Mouse (Mus musculus): ENCODE data around the gene Ttc29.

The Ttc29 gene

GRCm38 (mm10) chr8:78278598-78278997, 65.5 kb downstream of the Ttc29 start:
- no peak for DNase-seq (ENCODE audit: low read depth, low spot score)

- no peak for DNase-seq (ENCODE audit: low read depth, low spot score)
Measured at GRCm38 (mm10) chr8:78284805-78285204, 71.7 kb downstream of the Ttc29 start.

- no peak for DNase-seq (ENCODE audit: low read depth, low spot score)
Measured at GRCm38 (mm10) chr8:78285366-78285765, 72.3 kb downstream of the Ttc29 start.

- DNase-seq (ENCODE audit: low read depth, low spot score), result peak; percentile 19
Measured at GRCm38 (mm10) chr8:78289374-78289971, 76.4 kb downstream of the Ttc29 start.

GRCm38 (mm10) chr8:78290274-78290673, 77.2 kb downstream of the Ttc29 start:
- DNase-seq (ENCODE audit: low read depth, low spot score), result no peak

GRCm38 (mm10) chr8:78295494-78295893, 82.4 kb downstream of the Ttc29 start:
- no peak for DNase-seq (ENCODE audit: low read depth, low spot score)

GRCm38 (mm10) chr8:78303579-78303978, 90.5 kb downstream of the Ttc29 start:
- DNase-seq (ENCODE audit: low read depth, low spot score), result no peak

GRCm38 (mm10) chr8:78306604-78307003, 93.5 kb downstream of the Ttc29 start:
- no peak for DNase-seq (ENCODE audit: low read depth, low spot score)

GRCm38 (mm10) chr8:78307131-78307530, 94.0 kb downstream of the Ttc29 start:
- DNase-seq (ENCODE audit: low read depth, low spot score), result no peak

- DNase-seq (ENCODE audit: low read depth, low spot score), result no peak
Measured at GRCm38 (mm10) chr8:78309539-78309938, 96.4 kb downstream of the Ttc29 start.

GRCm38 (mm10) chr8:78315576-78315975, 102.5 kb downstream of the Ttc29 start:
- DNase-seq (ENCODE audit: low read depth, low spot score), result no peak

GRCm38 (mm10) chr8:78317666-78318065, 104.6 kb downstream of the Ttc29 start:
- no peak for DNase-seq (ENCODE audit: low read depth, low spot score)

GRCm38 (mm10) chr8:78323391-78323790, 110.3 kb downstream of the Ttc29 start:
- no peak for DNase-seq (ENCODE audit: low read depth, low spot score)

GRCm38 (mm10) chr8:78340689-78341529, 127.8 kb downstream of the Ttc29 start:
- DNase-seq (ENCODE audit: low read depth, low spot score), result no peak

GRCm38 (mm10) chr8:78342151-78342550, 129.1 kb downstream of the Ttc29 start:
- DNase-seq (ENCODE audit: low read depth, low spot score), result no peak

GRCm38 (mm10) chr8:78344006-78344405, 130.9 kb downstream of the Ttc29 start:
- no peak for DNase-seq (ENCODE audit: low read depth, low spot score)

GRCm38 (mm10) chr8:78345705-78346104, 132.6 kb downstream of the Ttc29 start:
- DNase-seq (ENCODE audit: low read depth, low spot score), result no peak

GRCm38 (mm10) chr8:78346131-78346621, 133.1 kb downstream of the Ttc29 start:
- DNase-seq (ENCODE audit: low read depth, low spot score), result no peak

GRCm38 (mm10) chr8:78353902-78354301, 140.8 kb downstream of the Ttc29 start:
- no peak for DNase-seq (ENCODE audit: low read depth, low spot score)

GRCm38 (mm10) chr8:78354801-78355200, 141.7 kb downstream of the Ttc29 start:
- peak; percentile 32 for DNase-seq (ENCODE audit: low read depth, low spot score)

GRCm38 (mm10) chr8:78390756-78391155, 177.7 kb downstream of the Ttc29 start:
- DNase-seq (ENCODE audit: low read depth, low spot score), result no peak

- DNase-seq (ENCODE audit: low read depth, low spot score), result no peak
Measured at GRCm38 (mm10) chr8:78419272-78419671, 206.2 kb downstream of the Ttc29 start.

GRCm38 (mm10) chr8:78420101-78420503, 207.0 kb downstream of the Ttc29 start:
- no peak for DNase-seq (ENCODE audit: low read depth, low spot score)
